8 mouse cellular contexts compared by ENCODE assay signal in the genomic region with DNA sequence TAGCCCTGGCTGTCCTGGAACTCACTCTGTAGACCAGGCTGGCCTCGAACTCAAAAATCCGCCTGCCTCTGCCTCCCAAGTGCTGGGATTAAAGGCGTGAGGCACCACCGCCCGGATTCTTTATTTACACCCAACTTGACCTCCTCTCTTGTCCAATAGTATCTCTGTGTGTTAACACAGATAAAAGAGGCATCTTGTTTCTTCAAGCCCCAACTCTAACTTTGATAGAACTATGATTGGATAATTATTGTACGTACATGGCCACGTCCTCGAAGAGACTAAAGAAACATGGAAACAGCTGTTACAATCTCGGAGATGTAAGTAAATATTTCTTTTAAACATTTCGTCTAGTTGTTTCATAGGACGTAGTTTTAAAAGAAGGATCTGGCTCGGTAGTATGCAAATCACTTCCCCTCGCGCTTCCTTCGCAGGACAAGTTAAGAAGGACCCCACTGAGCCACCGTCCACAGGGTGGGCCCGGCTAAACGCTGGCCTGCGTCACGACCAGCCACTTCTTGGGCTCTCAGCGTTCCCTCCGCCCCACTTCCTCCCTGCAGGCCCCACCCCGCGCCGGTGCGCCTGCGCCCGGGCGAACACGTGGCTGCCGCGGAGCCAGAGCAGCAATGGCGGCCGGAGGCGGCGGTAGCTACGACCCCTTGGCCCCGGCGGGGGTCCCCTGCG. TPM values are rescaled to one million over a fixed set of nuclear protein-coding genes. Genes with fewer than 3 reads are reported as not detected.
DNase-seq lines count a peak whose midpoint lies in the region; ATAC-seq and TF ChIP-seq lines count a peak whose summit lies in the region.

Wdr43 (plus strand) TSS at position 258 of the 681 bp plus-strand sequence.

- WGBS in forebrain, embryonic 15.5 days, result 6% methylated on average over 40 of the region's 40 CpGs
- WGBS in lung, embryonic 14.5 days, result 3% methylated on average over 40 of the region's 40 CpGs
- WGBS in olfactory bulb, adult 2 months, result 6% methylated on average over 40 of the region's 40 CpGs
- WGBS in thymus, adult 2 months, result 7% methylated on average over 40 of the region's 40 CpGs

- peak; percentile 93 for DNase-seq in ES-E14 (ENCODE audit: low read depth, low spot score)
- DNase-seq in cerebellum, adult 11-12 months, result peak; percentile 95
- peak; percentile 94 to 95 for DNase-seq in heart, postnatal 36 days
- DNase-seq in layer of hippocampus, adult 2 months (ENCODE audit: low spot score in 2 of 2), result peak; percentile 96 to 97
- DNase-seq in lung, embryonic 14.5 days, result peak; percentile 98
- DNase-seq in thymus, adult 2 months, result peak; percentile 97

- H3K27me3 ChIP-seq in forebrain, embryonic 15.5 days, result no peaks in the 10 kb centered on the region
- no peaks in the 10 kb centered on the region for H3K27me3 ChIP-seq in lung, embryonic 14.5 days (ENCODE audit: insufficient read depth, low read length)
- H3K27me3 ChIP-seq in thymus, adult 2 months (ENCODE audit: control insufficient read depth, insufficient read depth, low read length), result no peaks in the 10 kb centered on the region

- H3K9me3 ChIP-seq in ES-E14 (ENCODE audit: control insufficient read depth, insufficient read depth, low read depth, low read length), result no peaks in the 10 kb centered on the region
- no peaks in the 10 kb centered on the region for H3K9me3 ChIP-seq in forebrain, embryonic 15.5 days
- H3K9me3 ChIP-seq in lung, embryonic 14.5 days (ENCODE audit: low read depth, low read length), result no peaks in the 10 kb centered on the region

- intact Hi-C loops in heart, postnatal 36 days (cut with DNase I), result loop anchor here (2.0 to 10.0 kb wide), 2 partner anchors 17 to 91 kb away; partner anchors contain the start of gene Ndc80

- TF ChIP-seq POLR2A in olfactory bulb, adult 2 months (IDR thresholded peaks at IDR 0.05; ENCODE audit: insufficient read depth, low read depth, low read length), result peak; percentile 84
- TF ChIP-seq POLR2A in thymus, adult 2 months (IDR thresholded peaks at IDR 0.05; ENCODE audit: control insufficient read depth, extremely low read depth, insufficient read depth, low read length, poor library complexity), result peak; percentile 87

- in situ Hi-C loops in ES-E14 (cut with MboI; ENCODE audit: low sequenced_read_pairs in 2 of 2, unreplicated experiment in 2 of 2), result no loop called here

- ATAC-seq in forebrain, embryonic 15.5 days (replicated peaks), result peak; percentile 100
- peak; percentile 100 for ATAC-seq in lung, embryonic 14.5 days (ENCODE audit: insufficient read depth)

- H3K4me1 ChIP-seq in ES-E14 (ENCODE audit: control insufficient read depth in 2 of 2, insufficient read depth in 2 of 2, low read length in 2 of 2, poor library complexity in 1 of 2), result peaks cover 2 to 4% of the 10 kb centered on the region in 2 experiments; a peak in 2 of 4 replicates
- H3K4me1 ChIP-seq in forebrain, embryonic 15.5 days, result peaks cover 24% of the 10 kb centered on the region
- H3K4me1 ChIP-seq in lung, embryonic 14.5 days (ENCODE audit: insufficient read depth), result peaks cover 4% of the 10 kb centered on the region; the same call in 1 of the 2 replicates
- peaks cover 7% of the 10 kb centered on the region for H3K4me1 ChIP-seq in olfactory bulb, adult 2 months (ENCODE audit: control insufficient read depth, insufficient read depth, low read length)
- peaks cover 5% of the 10 kb centered on the region for H3K4me1 ChIP-seq in thymus, adult 2 months (replicated peaks; ENCODE audit: control insufficient read depth, insufficient read depth, low read length)

- H3K36me3 ChIP-seq in ES-E14 (ENCODE audit: control insufficient read depth, insufficient read depth, low read length, poor library complexity, severe bottlenecking), result peaks cover 5% of the 10 kb centered on the region
- peaks cover 3% of the 10 kb centered on the region; the same call in 1 of the 2 replicates for H3K36me3 ChIP-seq in forebrain, embryonic 15.5 days
- H3K36me3 ChIP-seq in lung, embryonic 14.5 days (ENCODE audit: insufficient read depth), result peaks cover 13% of the 10 kb centered on the region
- no peaks in the 10 kb centered on the region for H3K36me3 ChIP-seq in thymus, adult 2 months (ENCODE audit: control insufficient read depth, insufficient read depth, low read length)

- H3K4me2 ChIP-seq in forebrain, embryonic 15.5 days (replicated peaks), result peak within 1 kb of the TSS; percentile 69
- H3K4me2 ChIP-seq in lung, embryonic 14.5 days, result peak within 1 kb of the TSS; percentile 70

- H3K27ac ChIP-seq in ES-E14 (ENCODE audit: insufficient read depth, low read depth, low read length, poor library complexity, severe bottlenecking), result peak within 1 kb of the TSS; percentile 89
- peak within 1 kb of the TSS; percentile 47; the same call in 1 of the 2 replicates for H3K27ac ChIP-seq in forebrain, embryonic 15.5 days (replicated peaks)
- H3K27ac ChIP-seq in layer of hippocampus, adult 2 months, result peak within 1 kb of the TSS; percentile 88
- H3K27ac ChIP-seq in lung, embryonic 14.5 days (ENCODE audit: low read depth), result peak within 1 kb of the TSS; percentile 79
- no peak within 1 kb of the TSS for H3K27ac ChIP-seq in olfactory bulb, adult 2 months (ENCODE audit: insufficient read depth, low read depth, low read length)
- H3K27ac ChIP-seq in thymus, adult 2 months (ENCODE audit: control insufficient read depth, insufficient read depth, low read length), result no peak within 1 kb of the TSS

- peak within 1 kb of the TSS; percentile 99 for H3K9ac ChIP-seq in ES-E14 (ENCODE audit: insufficient read depth, low read depth, low read length, poor library complexity, severe bottlenecking)
- peak within 1 kb of the TSS; percentile 85 for H3K9ac ChIP-seq in forebrain, embryonic 15.5 days (replicated peaks)
- H3K9ac ChIP-seq in lung, embryonic 14.5 days, result peak within 1 kb of the TSS; percentile 93

- H3K4me3 ChIP-seq in ES-E14 (ENCODE audit: insufficient read depth in 1 of 2, low read depth in 1 of 2, low read length in 2 of 2, poor library complexity in 1 of 2, severe bottlenecking in 1 of 2), result peak within 1 kb of the TSS; percentile 95 to 98
- H3K4me3 ChIP-seq in forebrain, embryonic 15.5 days, result peak within 1 kb of the TSS; percentile 96
- peak within 1 kb of the TSS; percentile 92 for H3K4me3 ChIP-seq in layer of hippocampus, adult 2 months
- H3K4me3 ChIP-seq in lung, embryonic 14.5 days (ENCODE audit: low read depth, low read length), result peak within 1 kb of the TSS; percentile 100
- H3K4me3 ChIP-seq in olfactory bulb, adult 2 months (ENCODE audit: insufficient read depth, low read depth, low read length), result peak within 1 kb of the TSS; percentile 99
- H3K4me3 ChIP-seq in thymus, adult 2 months (ENCODE audit: control insufficient read depth, insufficient read depth, low read length), result peak within 1 kb of the TSS; percentile 80

- TF ChIP-seq CTCF in layer of hippocampus, adult 2 months (conservative IDR thresholded peaks at IDR 0.05), result no peak
- no peak for TF ChIP-seq CTCF in lung, embryonic 14.5 days (IDR thresholded peaks at IDR 0.05; ENCODE audit: low read depth)
- no peak for TF ChIP-seq CTCF in olfactory bulb, adult 2 months (IDR thresholded peaks at IDR 0.05; ENCODE audit: insufficient read depth, low read depth, low read length)
- TF ChIP-seq CTCF in thymus, adult 2 months (IDR thresholded peaks at IDR 0.05; ENCODE audit: borderline replicate concordance, control insufficient read depth, extremely low read depth, insufficient read depth, low read length, poor library complexity), result peak; percentile 25; the same call in 1 of the 2 replicates

TF ChIP-seq in ES-E14, 5 proteins besides CTCF, POLR2A, EP300 and RAD21:
- TF ChIP-seq HCFC1 (IDR thresholded peaks at IDR 0.05; ENCODE audit: borderline replicate concordance, insufficient read depth, low read length) (no peak), CHD2 (IDR thresholded peaks at IDR 0.05; ENCODE audit: low read depth, low read length) (no peak), MAFK (IDR thresholded peaks at IDR 0.05; ENCODE audit: insufficient read depth, low read depth, low read length) (no peak), ZNF384 (IDR thresholded peaks at IDR 0.05; ENCODE audit: low read depth, low read length) (no peak), ZC3H11A (IDR thresholded peaks at IDR 0.05; ENCODE audit: borderline replicate concordance, low read depth, low read length) (no peak)

RNA-seq across cellular contexts. Expression of gene Wdr43, which starts in this region (rescaled TPM):
- 264 and 289 TPM in 2 replicates for total RNA-seq in ES-E14 (2012; rRNA removed)
- polyA plus RNA-seq in forebrain, embryonic 15.5 days (2015; fragmentation: Nextera tagmentation; extraction: Ambion mirVana), result 55.2 and 57.4 TPM in 2 replicates
- total RNA-seq in heart, postnatal 36 days (2021), result 10 to 100 TPM; 21.0 to 22.1 TPM
- total RNA-seq in layer of hippocampus, adult 2 months (2021), result 10 to 100 TPM; 28.2 TPM
- 95.5 and 102 TPM in 2 replicates for polyA plus RNA-seq in lung, embryonic 14.5 days (2014; fragmentation: Nextera tagmentation; extraction: Ambion mirVana)
- polyA plus RNA-seq in olfactory bulb, adult 2 months (2012; ENCODE audit: insufficient read depth, insufficient read length, low replicate concordance, missing spikeins), result not detected in 2 replicates
- polyA plus RNA-seq in thymus, adult 2 months (2012; rRNA removed), result 16.1 and 20.5 TPM in 2 replicates

Comparison
In these comparisons a context has a peak if more than half of its experiments do, and no peak if none do; other contexts are left out.
1. RNA of gene Wdr43 (polyA plus RNA-seq): 95.5 to 102 TPM in lung, embryonic 14.5 days, 55.2 to 57.4 TPM in forebrain, embryonic 15.5 days and 16.1 to 20.5 TPM in thymus, adult 2 months; not detected in olfactory bulb, adult 2 months; every median in the first group is over 10 times any median in the second.
2. H3K27ac ChIP-seq: peak in ES-E14 (single experiment), forebrain, embryonic 15.5 days (single experiment), layer of hippocampus, adult 2 months (single experiment) and lung, embryonic 14.5 days (single experiment); none in olfactory bulb, adult 2 months (single experiment) and thymus, adult 2 months (single experiment).
3. Peak in every context shown above with its lines, with median percentiles within 50 percentile points of each other: DNase-seq, H3K4me3 ChIP-seq and H3K9ac ChIP-seq.